Mouse (Mus musculus): Measurements from ENCODE around the gene Tmigd3. TPM values are rescaled to one million over a fixed set of nuclear protein-coding genes. Genes with fewer than 3 reads are reported as not detected.
"Not testable (repeated sequence)": the region's sequence is repeated elsewhere in the genome, so short reads cannot be mapped to it uniquely, and the experiment has no call there.

Gene Tmigd3
- polyA plus RNA-seq, 1 experiment from 2014 or later = not detected

DNA sequence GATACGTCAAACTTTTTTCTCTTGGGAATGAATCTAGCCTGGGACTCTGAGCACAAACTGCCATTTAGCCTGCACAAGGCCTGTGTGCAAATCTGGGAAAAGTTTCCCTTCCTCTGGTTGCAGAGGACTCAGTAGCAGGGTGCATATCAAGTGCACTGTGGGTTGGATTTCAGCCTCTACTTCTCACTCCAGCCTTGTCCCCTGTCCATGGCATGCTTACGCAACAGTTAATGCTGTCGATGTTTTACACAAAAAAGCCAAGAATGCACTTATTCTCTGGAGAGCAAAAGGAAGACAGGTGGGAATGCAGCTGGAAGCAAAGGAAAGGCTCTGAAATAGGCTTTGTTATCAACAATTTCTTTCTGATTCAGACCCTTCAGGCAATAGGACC is 47.6 kb downstream of the Tmigd3 start:
- H3K4me2 ChIP-seq (ENCODE audit: low read length) = no peak overlapping the region
- H3K9me3 ChIP-seq (ENCODE audit: control insufficient read depth, low read length) = no peaks in the 10 kb centered on the region
- no peaks in the 10 kb centered on the region for H3K36me3 ChIP-seq (ENCODE audit: control insufficient read depth, insufficient read depth)
- no peaks in the 10 kb centered on the region for H3K4me1 ChIP-seq (replicated peaks; ENCODE audit: control insufficient read depth, insufficient read depth, low read length)
- ATAC-seq = no peak
- H3K27me3 ChIP-seq (replicated peaks; ENCODE audit: control insufficient read depth, insufficient read depth, low read length) = no peaks in the 10 kb centered on the region
- no peak overlapping the region for H3K4me3 ChIP-seq (replicated peaks; ENCODE audit: low read length)
- 76% methylated on average over 3 of the region's 3 CpGs for WGBS
- no peak overlapping the region for H3K9ac ChIP-seq (replicated peaks; ENCODE audit: low read depth, low read length)
- H3K27ac ChIP-seq (ENCODE audit: low read length) = no peak overlapping the region

DNA sequence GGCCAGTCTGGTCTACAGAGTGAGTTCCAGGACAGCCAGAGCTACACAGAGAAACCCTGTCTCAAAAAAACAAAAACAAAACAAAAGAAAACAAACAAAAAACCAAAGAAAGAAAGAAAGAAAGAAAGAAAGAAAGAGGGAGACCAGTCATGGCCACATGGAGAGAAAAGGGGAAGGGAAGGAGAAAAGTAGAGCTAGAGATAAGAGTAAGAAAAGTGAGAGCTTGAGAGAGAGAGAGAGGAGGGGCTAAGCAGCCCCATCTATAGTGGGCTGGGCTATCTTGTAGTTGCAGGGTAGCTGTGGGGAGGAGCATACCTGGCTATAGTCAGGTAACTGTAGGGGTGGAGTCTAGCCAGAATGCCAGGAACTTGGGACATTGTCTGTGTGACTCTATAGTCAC is 50.0 kb downstream of the Tmigd3 start:
- H3K9ac ChIP-seq (replicated peaks; ENCODE audit: low read depth, low read length); ATAC-seq; H3K4me2 ChIP-seq (ENCODE audit: low read length): not testable (repeated sequence)

DNA sequence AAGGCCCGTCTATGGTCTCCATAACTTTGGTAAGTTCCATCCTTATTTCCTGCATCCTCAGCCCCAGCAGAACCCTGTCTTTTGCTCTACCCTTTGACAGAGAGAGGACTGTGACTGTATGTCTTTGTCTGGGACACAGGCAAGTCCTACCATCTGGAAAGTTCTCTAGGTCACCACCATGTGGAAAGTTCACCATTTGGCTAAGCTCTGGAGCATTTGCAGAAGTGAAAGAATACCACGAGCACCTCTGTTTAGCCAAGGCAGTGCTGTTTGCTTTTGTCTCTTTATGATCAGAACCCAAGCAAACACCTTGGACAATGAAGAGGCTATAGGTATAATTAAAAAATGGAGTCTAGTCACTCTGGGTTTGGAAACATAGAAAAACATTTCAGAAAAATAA is 51.3 kb downstream of the Tmigd3 start:
- Histone ChIP-seq H3K4me3 (replicated peaks; ENCODE audit: low read length) (no peak overlapping the region), H3K9me3 (ENCODE audit: control insufficient read depth, low read length) (no peaks in the 10 kb centered on the region), H3K9ac (replicated peaks; ENCODE audit: low read depth, low read length) (no peak overlapping the region), H3K27ac (ENCODE audit: low read length) (no peak overlapping the region), H3K27me3 (replicated peaks; ENCODE audit: control insufficient read depth, insufficient read depth, low read length) (no peaks in the 10 kb centered on the region), H3K4me2 (ENCODE audit: low read length) (no peak overlapping the region), H3K4me1 (replicated peaks; ENCODE audit: control insufficient read depth, insufficient read depth, low read length) (no peaks in the 10 kb centered on the region), H3K36me3 (ENCODE audit: control insufficient read depth, insufficient read depth) (no peaks in the 10 kb centered on the region)
- WGBS = 80% methylated on average over 2 of the region's 2 CpGs
- no peak for ATAC-seq

More for the DNA sequence above, 50.0 kb downstream of the Tmigd3 start:
- not testable (repeated sequence) for H3K4me1 ChIP-seq (replicated peaks; ENCODE audit: control insufficient read depth, insufficient read depth, low read length); H3K4me3 ChIP-seq (replicated peaks; ENCODE audit: low read length); H3K27ac ChIP-seq (ENCODE audit: low read length); H3K27me3 ChIP-seq (replicated peaks; ENCODE audit: control insufficient read depth, insufficient read depth, low read length); H3K9me3 ChIP-seq (ENCODE audit: control insufficient read depth, low read length); H3K36me3 ChIP-seq (ENCODE audit: control insufficient read depth, insufficient read depth)

GRCm38 (mm10) chr3:105924616-105925015 is 53.9 kb downstream of the Tmigd3 start:
- WGBS = 90% methylated on average over 9 of the region's 9 CpGs
- no peaks in the 10 kb centered on the region for H3K9me3 ChIP-seq (ENCODE audit: control insufficient read depth, low read length)
- H3K4me2 ChIP-seq (ENCODE audit: low read length) = no peak overlapping the region
- no peak overlapping the region for H3K9ac ChIP-seq (replicated peaks; ENCODE audit: low read depth, low read length)
- H3K4me1 ChIP-seq (replicated peaks; ENCODE audit: control insufficient read depth, insufficient read depth, low read length) = no peaks in the 10 kb centered on the region
- ATAC-seq = no peak
- H3K27ac ChIP-seq (ENCODE audit: low read length) = no peak overlapping the region
- no peaks in the 10 kb centered on the region for H3K36me3 ChIP-seq (ENCODE audit: control insufficient read depth, insufficient read depth)
- no peaks in the 10 kb centered on the region for H3K27me3 ChIP-seq (replicated peaks; ENCODE audit: control insufficient read depth, insufficient read depth, low read length)
- no peak overlapping the region for H3K4me3 ChIP-seq (replicated peaks; ENCODE audit: low read length)

DNA sequence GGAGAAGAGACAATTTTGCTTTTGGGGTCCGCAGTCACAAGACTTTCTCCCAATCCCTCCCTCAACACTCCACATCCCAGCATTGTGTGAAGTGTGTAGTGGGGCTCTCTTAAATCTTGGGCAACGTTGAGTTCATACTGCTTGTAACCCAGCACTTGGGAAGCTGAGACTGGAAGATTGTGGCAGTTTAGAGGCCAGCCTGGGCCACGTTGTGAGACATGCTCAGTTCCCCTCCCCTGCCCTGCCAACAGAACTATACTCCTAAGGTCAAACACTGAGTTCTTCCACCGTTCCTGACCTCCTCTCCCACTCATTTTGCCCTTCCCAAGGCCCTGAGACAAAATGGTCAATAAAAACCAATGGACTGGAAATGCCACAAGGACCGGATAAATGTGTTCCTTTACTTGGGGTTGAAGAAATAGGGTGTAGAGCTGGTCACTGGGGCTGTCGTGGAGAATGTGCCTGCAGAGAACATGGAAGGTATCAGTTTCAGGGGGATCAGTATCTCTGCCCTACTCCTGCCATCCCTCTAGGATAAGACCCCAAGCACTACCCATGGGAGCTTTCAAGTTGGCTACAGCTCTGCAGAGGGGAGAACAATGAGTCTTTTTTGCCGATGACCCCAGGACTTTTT is 57.0 kb downstream of the Tmigd3 start:
- no peaks in the 10 kb centered on the region for H3K4me1 ChIP-seq (replicated peaks; ENCODE audit: control insufficient read depth, insufficient read depth, low read length)
- ATAC-seq = no peak
- H3K9me3 ChIP-seq (ENCODE audit: control insufficient read depth, low read length) = no peaks in the 10 kb centered on the region
- no peaks in the 10 kb centered on the region for H3K36me3 ChIP-seq (ENCODE audit: control insufficient read depth, insufficient read depth)
- H3K27ac ChIP-seq (ENCODE audit: low read length) = no peak overlapping the region
- no peaks in the 10 kb centered on the region for H3K27me3 ChIP-seq (replicated peaks; ENCODE audit: control insufficient read depth, insufficient read depth, low read length)
- no peak overlapping the region for H3K9ac ChIP-seq (replicated peaks; ENCODE audit: low read depth, low read length)
- H3K4me2 ChIP-seq (ENCODE audit: low read length) = no peak overlapping the region
- WGBS = 83% methylated on average over 7 of the region's 7 CpGs
- H3K4me3 ChIP-seq (replicated peaks; ENCODE audit: low read length) = no peak overlapping the region

GRCm38 (mm10) chr3:105928195-105928569 is 57.5 kb downstream of the Tmigd3 start:
- ATAC-seq = no peak
- H3K27ac ChIP-seq (ENCODE audit: low read length) = no peak overlapping the region
- 82% methylated on average over 3 of the region's 3 CpGs for WGBS
- H3K9ac ChIP-seq (replicated peaks; ENCODE audit: low read depth, low read length) = no peak overlapping the region
- no peak overlapping the region for H3K4me3 ChIP-seq (replicated peaks; ENCODE audit: low read length)
- H3K27me3 ChIP-seq (replicated peaks; ENCODE audit: control insufficient read depth, insufficient read depth, low read length) = no peaks in the 10 kb centered on the region
- H3K4me2 ChIP-seq (ENCODE audit: low read length) = no peak overlapping the region
- H3K9me3 ChIP-seq (ENCODE audit: control insufficient read depth, low read length) = no peaks in the 10 kb centered on the region
- no peaks in the 10 kb centered on the region for H3K4me1 ChIP-seq (replicated peaks; ENCODE audit: control insufficient read depth, insufficient read depth, low read length)
- no peaks in the 10 kb centered on the region for H3K36me3 ChIP-seq (ENCODE audit: control insufficient read depth, insufficient read depth)

GRCm38 (mm10) chr3:105928781-105929180 is 58.1 kb downstream of the Tmigd3 start:
- H3K4me2 ChIP-seq (ENCODE audit: low read length) = no peak overlapping the region

GRCm38 (mm10) chr3:105929821-105930220 is 59.1 kb downstream of the Tmigd3 start:
- H3K4me2 ChIP-seq (ENCODE audit: low read length) = no peak overlapping the region
- no peaks in the 10 kb centered on the region for H3K4me1 ChIP-seq (replicated peaks; ENCODE audit: control insufficient read depth, insufficient read depth, low read length)
- H3K27me3 ChIP-seq (replicated peaks; ENCODE audit: control insufficient read depth, insufficient read depth, low read length) = no peaks in the 10 kb centered on the region
- no peak overlapping the region for H3K27ac ChIP-seq (ENCODE audit: low read length)
- H3K36me3 ChIP-seq (ENCODE audit: control insufficient read depth, insufficient read depth) = no peaks in the 10 kb centered on the region
- no peaks in the 10 kb centered on the region for H3K9me3 ChIP-seq (ENCODE audit: control insufficient read depth, low read length)
- 86% methylated on average over 7 of the region's 7 CpGs for WGBS
- H3K9ac ChIP-seq (replicated peaks; ENCODE audit: low read depth, low read length) = no peak overlapping the region
- H3K4me3 ChIP-seq (replicated peaks; ENCODE audit: low read length) = no peak overlapping the region
- ATAC-seq = no peak

More at GRCm38 (mm10) chr3:105928781-105929180, 58.1 kb downstream of the Tmigd3 start:
- Histone ChIP-seq H3K9ac (replicated peaks; ENCODE audit: low read depth, low read length) (no peak overlapping the region), H3K4me1 (replicated peaks; ENCODE audit: control insufficient read depth, insufficient read depth, low read length) (no peaks in the 10 kb centered on the region), H3K36me3 (ENCODE audit: control insufficient read depth, insufficient read depth) (no peaks in the 10 kb centered on the region), H3K4me3 (replicated peaks; ENCODE audit: low read length) (no peak overlapping the region), H3K9me3 (ENCODE audit: control insufficient read depth, low read length) (no peaks in the 10 kb centered on the region), H3K27me3 (replicated peaks; ENCODE audit: control insufficient read depth, insufficient read depth, low read length) (no peaks in the 10 kb centered on the region), H3K27ac (ENCODE audit: low read length) (no peak overlapping the region)
- 87% methylated on average over 6 of the region's 6 CpGs for WGBS
- ATAC-seq = no peak

DNA sequence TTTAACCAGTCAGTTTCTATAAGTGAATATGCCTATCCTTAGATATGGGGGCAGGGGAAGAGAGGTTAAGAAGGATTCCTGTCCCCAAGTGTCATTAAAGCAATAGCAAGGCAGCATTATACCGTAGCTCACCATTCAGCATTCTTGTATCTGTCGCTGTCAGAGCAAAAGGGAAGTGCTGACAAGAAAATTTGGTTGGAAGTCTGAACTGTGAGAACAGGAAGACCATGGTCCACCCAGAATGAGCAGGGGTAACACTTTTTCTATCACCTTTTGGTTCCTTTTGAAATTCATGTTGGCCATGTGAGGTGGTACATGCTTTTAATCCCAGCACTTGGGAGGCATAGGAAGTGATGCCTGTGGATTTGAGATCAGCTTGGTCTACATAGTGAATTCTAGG is 60.4 kb downstream of the Tmigd3 start:
- Histone ChIP-seq H3K27ac (ENCODE audit: low read length) (no peak overlapping the region), H3K4me2 (ENCODE audit: low read length) (no peak overlapping the region), H3K9me3 (ENCODE audit: control insufficient read depth, low read length) (no peaks in the 10 kb centered on the region), H3K9ac (replicated peaks; ENCODE audit: low read depth, low read length) (no peak overlapping the region), H3K4me3 (replicated peaks; ENCODE audit: low read length) (no peak overlapping the region), H3K4me1 (replicated peaks; ENCODE audit: control insufficient read depth, insufficient read depth, low read length) (no peaks in the 10 kb centered on the region), H3K27me3 (replicated peaks; ENCODE audit: control insufficient read depth, insufficient read depth, low read length) (no peaks in the 10 kb centered on the region), H3K36me3 (ENCODE audit: control insufficient read depth, insufficient read depth) (no peaks in the 10 kb centered on the region)
- no peak for ATAC-seq
- 94% methylated on average over 2 of the region's 2 CpGs for WGBS

Measured in forebrain, embryonic 16.5 days (tissue).